In the genomic region with DNA sequence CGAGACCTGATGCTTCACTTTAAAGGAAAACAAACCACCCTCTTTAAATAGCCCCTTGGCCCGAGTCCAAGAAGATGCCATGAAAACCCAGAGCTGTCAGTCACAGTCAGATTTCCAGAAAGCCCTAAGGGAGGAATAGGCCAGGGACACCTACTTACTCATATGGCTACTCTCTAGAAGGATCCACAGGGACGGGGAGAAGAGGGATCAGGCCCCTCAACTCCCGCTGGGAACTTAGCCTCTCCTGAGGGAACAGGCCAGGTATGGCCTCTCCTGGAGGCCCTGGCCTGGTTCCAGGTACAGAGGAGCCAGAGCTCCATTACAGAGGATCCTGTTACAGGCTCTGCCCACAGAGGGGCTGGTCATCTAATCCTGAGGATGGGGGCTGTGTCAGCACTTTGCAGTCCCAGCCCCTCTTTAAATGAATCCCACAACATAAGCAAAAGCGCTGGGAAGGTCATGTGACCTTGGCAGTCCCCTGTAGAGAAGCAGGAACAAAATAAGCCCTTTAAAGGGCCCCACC, we compare ENCODE assay signal across 8 mouse cellular contexts. TPM values are rescaled to one million over a fixed set of nuclear protein-coding genes. Genes with fewer than 3 reads are reported as not detected.
DNase-seq lines count a peak whose midpoint lies in the region; ATAC-seq and TF ChIP-seq lines count a peak whose summit lies in the region.
"Had no signal": no experiment of that assay in that cellular context is flagged by ENCODE, and none has a peak within 500 bp of the region (broad histone marks: within the 10 kb centered on the region; RNA-seq: fewer than 3 reads in every experiment).

No protein-coding gene starts in this region.

- H3K9me3 ChIP-seq in forebrain, postnatal 0 days (ENCODE audit: low read length) = no peaks in the 10 kb centered on the region
- H3K9me3 ChIP-seq in limb, embryonic 10.5 days (replicated peaks) = no peaks in the 10 kb centered on the region

- H3K27me3 ChIP-seq in thymus, adult 2 months (ENCODE audit: control insufficient read depth, insufficient read depth, low read length) = no peaks in the 10 kb centered on the region
- no peaks in the 10 kb centered on the region; the same call in 1 of the 2 replicates for H3K27me3 ChIP-seq in forebrain, postnatal 0 days (ENCODE audit: insufficient read depth, low read length)
- peaks cover 87% of the 10 kb centered on the region for H3K27me3 ChIP-seq in limb, embryonic 10.5 days (ENCODE audit: low read depth, poor library complexity, severe bottlenecking)

- no peaks in the 10 kb centered on the region for H3K4me1 ChIP-seq in thymus, adult 2 months (replicated peaks; ENCODE audit: control insufficient read depth, insufficient read depth, low read length)
- peaks cover 9% of the 10 kb centered on the region; the same call in 1 of the 2 replicates for H3K4me1 ChIP-seq in forebrain, postnatal 0 days (ENCODE audit: insufficient read depth)
- peaks cover 58% of the 10 kb centered on the region for H3K4me1 ChIP-seq in limb, embryonic 10.5 days

- peak overlapping the region; percentile 49 for H3K4me2 ChIP-seq in forebrain, postnatal 0 days (ENCODE audit: low read depth)

- no peak overlapping the region for H3K4me3 ChIP-seq in thymus, adult 2 months (ENCODE audit: control insufficient read depth, insufficient read depth, low read length)
- peak overlapping the region; percentile 32 for H3K4me3 ChIP-seq in forebrain, postnatal 0 days (ENCODE audit: low read depth, low read length)
- H3K4me3 ChIP-seq in limb, embryonic 10.5 days = 0 out of 2 replicates have a peak overlapping the region, but pooled peaks have one; percentile 39

- H3K9ac ChIP-seq in forebrain, postnatal 0 days = peak overlapping the region; percentile 29

- no peak for DNase-seq in thymus, adult 2 months
- no peak for DNase-seq in thymus, postnatal 4 days
- DNase-seq in forebrain, postnatal 0 days = no peak
- no peak for DNase-seq in limb, embryonic 10.5 days (ENCODE audit: low spot score)
- no peak for DNase-seq in gastrocnemius, postnatal 10 days
- no peak for DNase-seq in spleen, postnatal 36 days (ENCODE audit: low spot score in 2 of 2)
- DNase-seq in thymus, postnatal 36 days = no peak
- DNase-seq: heart, postnatal 4 days had no signal

- H3K27ac ChIP-seq in thymus, adult 2 months (ENCODE audit: control insufficient read depth, insufficient read depth, low read length) = 0 out of 2 replicates have a peak overlapping the region, but pooled peaks have one; percentile 24
- H3K27ac ChIP-seq in forebrain, postnatal 0 days (ENCODE audit: low read depth, low read length) = no peak overlapping the region
- 0 out of 2 replicates have a peak overlapping the region, but pooled peaks have one; percentile 42 for H3K27ac ChIP-seq in limb, embryonic 10.5 days

- 81% methylated on average over 5 of the region's 5 CpGs for WGBS in thymus, adult 2 months
- 17% methylated on average over 5 of the region's 5 CpGs for WGBS in forebrain, postnatal 0 days
- 34% methylated on average over 5 of the region's 5 CpGs for WGBS in limb, embryonic 10.5 days

- H3K36me3 ChIP-seq in thymus, adult 2 months (ENCODE audit: control insufficient read depth, insufficient read depth, low read length) = no peaks in the 10 kb centered on the region
- peaks cover 22% of the 10 kb centered on the region; the same call in 1 of the 2 replicates for H3K36me3 ChIP-seq in forebrain, postnatal 0 days (ENCODE audit: insufficient read depth)
- peaks cover 22% of the 10 kb centered on the region for H3K36me3 ChIP-seq in limb, embryonic 10.5 days

- no peak for TF ChIP-seq CTCF in thymus, adult 2 months (IDR thresholded peaks at IDR 0.05; ENCODE audit: borderline replicate concordance, control insufficient read depth, extremely low read depth, insufficient read depth, low read length, poor library complexity)
- TF ChIP-seq CTCF in forebrain, postnatal 0 days (IDR thresholded peaks at IDR 0.05; ENCODE audit: low read depth) = no peak

- no peak for TF ChIP-seq POLR2A in thymus, adult 2 months (IDR thresholded peaks at IDR 0.05; ENCODE audit: control insufficient read depth, extremely low read depth, insufficient read depth, low read length, poor library complexity)

- no peak for ATAC-seq in forebrain, postnatal 0 days

RNA-seq across cellular contexts. Expression of a gene that starts 34.7 kb away (rescaled TPM):
- 18.7 and 19.5 TPM in 2 replicates for polyA plus RNA-seq in thymus, adult 2 months (2012; rRNA removed)
- 7.8 and 10.6 TPM in 2 replicates for total RNA-seq in forebrain, postnatal 0 days (2014; rRNA removed)
- polyA plus RNA-seq in forebrain, postnatal 0 days (2015; fragmentation: Nextera tagmentation; extraction: Ambion mirVana) = 2.7 and 3.5 TPM in 2 replicates
- polyA plus RNA-seq in limb, embryonic 10.5 days (2016; fragmentation: Nextera tagmentation; extraction: Ambion mirVana) = 4.0 and 4.1 TPM in 2 replicates
- total RNA-seq in gastrocnemius, postnatal 10 days (2021) = 1 to 10 TPM; 2.6 to 4.9 TPM

RNA-seq across cellular contexts. Expression of a gene that starts 36.9 kb away (rescaled TPM):
- 17.6 and 19.6 TPM in 2 replicates for polyA plus RNA-seq in thymus, adult 2 months (2012; rRNA removed)
- 97.7 and 119 TPM in 2 replicates for total RNA-seq in forebrain, postnatal 0 days (2014; rRNA removed)
- 108 and 120 TPM in 2 replicates for polyA plus RNA-seq in forebrain, postnatal 0 days (2015; fragmentation: Nextera tagmentation; extraction: Ambion mirVana)
- polyA plus RNA-seq in limb, embryonic 10.5 days (2016; fragmentation: Nextera tagmentation; extraction: Ambion mirVana) = 98.9 and 103 TPM in 2 replicates
- total RNA-seq in gastrocnemius, postnatal 10 days (2021) = 10 to 100 TPM; 35.5 to 48.5 TPM

RNA-seq across cellular contexts. Expression of a gene that starts 37.0 kb away (rescaled TPM):
- polyA plus RNA-seq in thymus, adult 2 months (2012; rRNA removed) = 45.3 and 58.7 TPM in 2 replicates
- 41.4 and 52.2 TPM in 2 replicates for total RNA-seq in forebrain, postnatal 0 days (2014; rRNA removed)
- polyA plus RNA-seq in forebrain, postnatal 0 days (2015; fragmentation: Nextera tagmentation; extraction: Ambion mirVana) = 11.0 and 15.6 TPM in 2 replicates
- 29.7 and 34.5 TPM in 2 replicates for polyA plus RNA-seq in limb, embryonic 10.5 days (2016; fragmentation: Nextera tagmentation; extraction: Ambion mirVana)
- 10 to 100 TPM in 1 of 2 experiments, 1 to 10 TPM in 1; 8.3 to 13.3 TPM for total RNA-seq in gastrocnemius, postnatal 10 days (2021)
